Mouse (Mus musculus) lung, postnatal 25 days (tissue): Measurements from ENCODE around the gene Zfp786.
"Not testable (repeated sequence)": the region's sequence is repeated elsewhere in the genome, so short reads cannot be mapped to it uniquely, and the experiment has no call there.

Experiments used
- DNase-seq: peaks from one replicate; pipeline ENCODE4 v3.0.0; 2022; ENCODE audit warnings: low spot score

The Zfp786 gene

DNA sequence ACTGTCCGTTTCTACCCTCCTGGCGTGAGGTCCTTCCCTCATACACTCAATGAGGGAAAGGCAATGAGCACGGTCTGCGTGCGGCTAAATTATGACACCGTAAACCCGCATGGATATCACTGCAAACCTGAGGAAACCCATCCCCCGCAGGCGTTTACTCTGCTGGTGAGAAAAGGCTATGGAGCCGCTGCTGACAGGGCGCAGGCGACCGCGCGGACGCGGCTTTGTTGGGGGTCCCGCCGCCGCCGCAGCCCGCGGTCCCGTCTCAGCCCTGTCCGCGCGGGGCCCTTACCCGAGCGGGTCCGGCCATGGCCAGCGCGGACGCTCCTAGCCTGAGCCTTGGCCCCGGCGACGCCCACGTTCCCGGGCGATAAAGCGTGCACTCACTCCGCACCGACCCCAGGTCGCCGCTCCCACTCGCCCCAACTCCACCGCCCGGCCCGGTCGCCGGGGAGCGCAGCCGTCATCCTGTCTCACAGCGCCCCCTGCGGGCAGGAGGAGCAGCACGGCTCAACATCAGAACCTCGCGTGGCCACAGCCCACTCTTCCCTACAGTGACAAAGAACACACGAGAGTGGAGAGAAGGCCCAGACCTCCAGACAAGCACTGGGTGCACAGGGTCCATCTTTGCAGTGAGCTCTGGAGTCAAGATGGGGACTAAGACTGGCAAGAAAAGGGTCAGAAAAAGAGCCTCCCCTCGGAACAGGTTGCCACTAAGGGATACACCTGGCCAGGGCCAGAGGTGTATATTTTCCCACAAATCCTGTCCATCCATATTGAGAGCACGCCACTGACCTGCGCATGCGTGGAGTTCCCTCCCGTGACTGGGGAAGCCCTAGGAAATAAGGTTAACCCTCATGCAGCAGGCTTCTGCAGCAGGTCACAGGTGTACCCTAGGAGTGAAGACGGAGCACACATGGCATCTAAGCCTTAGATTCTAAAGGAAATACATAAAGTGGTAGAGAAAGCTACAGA is at the start of gene Zfp786:
Gene Zfp786, minus strand, starts transcription at position 764 of the 975 bp plus-strand sequence.
- peak; percentile 93 for DNase-seq

DNA sequence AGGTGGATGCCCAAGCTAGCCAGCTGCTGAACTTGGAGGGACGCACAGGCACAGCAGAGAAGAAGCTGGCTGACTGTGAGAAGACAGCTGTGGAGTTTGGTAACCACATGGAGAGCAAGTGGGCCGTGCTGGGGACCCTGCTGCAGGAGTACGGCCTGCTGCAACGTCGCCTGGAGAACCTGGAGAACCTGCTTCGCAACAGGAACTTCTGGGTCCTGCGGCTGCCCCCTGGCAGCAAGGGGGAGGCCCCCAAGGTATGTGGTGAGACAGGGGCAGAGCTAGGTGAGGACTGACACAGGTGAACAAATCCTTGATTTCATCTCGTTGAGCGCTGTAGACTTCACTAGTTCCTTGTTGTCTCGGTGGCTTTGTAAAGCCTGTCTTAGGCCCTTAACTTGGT is 49.5 kb upstream of the Zfp786 start:
- no peak for DNase-seq

DNA sequence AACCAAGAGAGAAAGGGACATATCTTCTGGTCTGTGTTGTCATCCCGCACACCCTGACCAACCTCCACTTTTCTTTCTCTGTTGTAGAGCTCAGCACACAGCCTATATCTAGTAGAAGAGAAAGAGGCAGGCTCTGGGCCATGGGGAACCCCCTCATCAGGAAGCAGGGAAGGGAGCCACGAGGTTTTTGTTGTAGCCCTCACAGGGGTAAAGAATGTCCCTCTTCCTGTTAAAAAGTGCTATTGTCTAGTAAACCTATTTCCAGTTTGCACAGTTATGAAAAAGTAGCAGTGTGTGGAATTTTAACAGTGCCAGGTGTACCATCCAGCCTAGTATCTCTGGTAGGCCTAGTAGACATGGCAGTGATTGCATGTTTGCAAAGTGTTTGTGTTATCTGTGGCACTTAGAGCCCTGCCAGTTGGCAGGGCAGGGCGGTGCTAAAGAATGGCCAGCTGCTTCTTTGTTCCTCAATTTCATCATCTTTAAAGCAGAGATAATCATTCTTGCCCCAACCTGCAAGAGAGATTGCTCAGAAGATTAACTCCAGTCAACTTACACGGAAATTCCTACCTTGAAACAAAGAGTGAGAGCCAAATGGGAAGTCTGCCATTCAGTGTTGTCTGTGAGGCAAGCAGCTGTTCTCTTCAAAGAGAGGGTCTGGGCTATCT is 48.5 kb upstream of the Zfp786 start:
- no peak for DNase-seq

DNA sequence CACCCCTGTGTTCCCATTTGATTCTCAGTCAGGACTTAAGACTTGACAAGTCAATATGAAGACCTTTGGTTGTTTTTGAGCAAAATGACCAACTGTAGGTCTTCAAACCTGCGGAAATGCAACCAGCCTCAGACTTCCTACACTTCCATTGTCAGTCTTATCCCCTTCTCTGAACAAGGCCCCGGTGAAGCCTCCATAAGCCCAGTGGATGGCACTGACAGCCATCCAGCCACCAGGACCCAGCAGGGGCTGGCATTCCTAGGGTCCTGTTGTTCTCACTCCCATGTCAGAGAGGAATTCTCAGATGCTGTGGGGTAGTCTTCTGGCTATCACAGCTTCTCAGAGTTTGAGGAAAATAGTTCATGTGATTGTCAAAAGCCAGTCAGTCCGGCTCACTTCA is 47.9 kb upstream of the Zfp786 start:
- DNase-seq = no peak

DNA sequence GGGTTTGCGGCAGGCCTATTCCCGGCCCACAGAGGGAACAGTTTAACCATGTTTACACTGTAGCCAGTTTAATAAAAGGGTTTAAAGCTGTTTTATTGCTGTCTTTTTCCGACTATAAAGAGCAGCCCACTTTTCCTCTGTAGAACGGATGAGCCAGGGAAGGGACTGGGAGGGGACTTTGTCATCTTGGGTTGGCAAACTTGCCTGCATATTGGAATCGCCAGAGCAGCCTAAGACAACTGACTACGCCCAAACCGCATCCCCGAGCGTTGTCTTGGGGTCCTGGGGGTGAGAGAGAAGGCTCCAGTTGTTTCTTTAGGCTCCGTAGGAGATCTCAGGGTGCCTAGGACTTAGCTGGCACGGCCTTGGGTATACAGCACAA is 47.5 kb upstream of the Zfp786 start:
- DNase-seq = no peak

DNA sequence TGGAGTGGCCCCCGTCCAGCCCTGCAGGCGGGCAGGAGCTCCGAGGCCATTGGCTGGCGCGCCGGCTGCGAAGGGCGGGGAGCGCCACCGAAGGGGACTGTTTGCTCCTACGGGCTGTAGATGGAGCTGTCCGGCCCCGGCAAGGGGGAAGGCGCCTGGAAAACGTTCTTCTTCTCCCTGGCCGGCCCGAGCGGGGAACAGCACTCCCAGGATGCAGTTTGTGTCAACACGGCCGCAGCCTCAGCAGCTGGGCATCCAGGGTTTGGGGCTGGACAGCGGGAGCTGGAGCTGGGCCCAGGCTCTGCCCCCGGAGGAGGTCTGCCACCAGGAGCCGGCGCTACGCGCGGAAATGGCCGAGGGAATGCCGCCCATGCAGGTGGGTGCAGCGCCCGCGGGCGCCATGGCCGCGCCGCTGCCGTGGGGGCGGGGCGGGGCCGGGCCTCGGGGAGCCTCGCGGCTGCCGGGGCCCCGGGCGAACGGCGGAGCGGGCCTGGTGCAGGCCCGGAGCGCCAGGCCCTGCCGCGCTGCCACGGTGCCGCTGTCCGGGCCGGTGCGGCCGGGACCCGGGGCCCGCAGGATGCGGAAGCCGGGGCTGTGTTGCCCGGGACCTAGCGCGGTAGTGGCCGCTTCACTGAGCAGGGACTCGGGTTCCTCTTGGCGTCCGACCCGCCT is 46.9 kb upstream of the Zfp786 start:
- peak; percentile 93 for DNase-seq

DNA sequence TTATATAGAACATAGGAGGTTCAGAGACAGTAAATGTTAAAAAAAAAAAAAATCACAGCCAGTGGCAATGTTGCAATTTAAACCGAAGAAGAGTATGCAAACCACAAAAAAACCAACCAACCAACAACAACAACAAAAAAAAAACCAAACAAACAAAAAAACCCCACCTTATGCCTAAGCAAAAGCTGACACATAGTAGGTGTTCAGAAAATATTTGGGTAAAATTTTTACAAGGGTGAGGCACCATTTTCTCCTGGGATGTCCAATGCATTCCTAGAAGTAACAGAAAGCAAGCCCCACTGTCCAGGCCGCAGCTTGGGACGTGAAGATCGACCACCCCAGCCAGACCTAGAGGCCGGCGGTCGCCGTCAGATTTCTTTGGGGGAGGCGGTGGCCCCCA is 46.4 kb upstream of the Zfp786 start, which contains the start of gene Zfp282:
Gene Zfp282, plus strand, starts transcription at position 147 of the 400 bp plus-strand sequence.
- no peak for DNase-seq

DNA sequence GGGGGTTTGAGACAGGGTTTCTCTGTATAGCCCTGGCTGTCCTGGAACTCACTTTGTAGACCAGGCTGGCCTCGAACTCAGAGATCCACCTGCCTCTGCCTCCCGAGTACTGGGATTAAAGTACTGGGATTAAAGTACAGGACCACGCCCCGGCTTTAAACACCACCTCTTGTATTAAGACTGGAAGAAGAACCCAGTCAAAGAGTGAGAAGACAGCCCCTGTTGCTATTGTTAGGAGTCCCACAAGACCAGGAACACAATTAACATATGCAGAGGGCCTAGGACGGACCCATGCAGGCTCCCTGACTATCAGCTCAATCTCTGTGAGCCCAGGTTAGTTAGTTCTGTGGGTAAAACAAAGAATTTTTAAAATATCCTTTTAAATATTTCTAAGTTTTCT is 41.6 kb upstream of the Zfp786 start:
- no peak for DNase-seq

DNA sequence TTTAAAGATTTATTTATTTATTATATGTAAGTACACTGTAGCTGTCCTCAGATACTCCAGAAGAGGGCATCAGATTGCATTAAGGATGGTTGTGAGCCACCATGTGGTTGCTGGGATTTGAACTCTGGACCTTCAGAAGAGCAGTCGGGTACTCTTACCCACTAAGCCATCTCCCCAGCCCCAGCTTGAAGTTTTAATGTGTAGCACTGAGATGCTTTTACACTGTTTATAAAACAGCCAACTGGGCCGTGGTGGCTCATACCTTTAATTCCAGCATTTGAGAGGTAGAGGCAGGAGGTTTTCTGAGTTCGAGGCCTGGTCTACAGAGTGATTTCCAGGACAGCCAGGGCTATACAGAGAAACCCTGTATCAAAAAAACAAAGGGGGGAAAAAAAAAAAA is 27.1 kb upstream of the Zfp786 start:
- DNase-seq = not testable (repeated sequence)

DNA sequence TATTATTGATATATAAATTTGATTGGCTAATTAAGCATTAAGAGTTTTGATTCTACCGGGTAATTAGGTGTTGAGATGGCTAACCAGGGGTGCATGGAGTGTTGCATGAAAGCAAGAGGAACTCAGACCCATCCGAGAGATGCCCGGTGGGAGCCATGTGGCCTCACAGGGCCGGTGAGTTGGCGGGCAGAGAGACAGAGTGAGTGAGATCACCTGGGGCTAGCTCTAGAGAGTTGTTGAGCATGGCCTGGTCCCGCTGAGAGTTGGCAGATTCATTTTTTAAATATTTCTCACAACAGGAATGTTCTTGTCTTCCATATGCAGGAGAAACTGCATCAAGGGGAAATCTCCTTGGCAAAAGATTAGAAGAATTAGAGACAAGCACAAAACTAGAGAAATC is 26.6 kb upstream of the Zfp786 start:
- DNase-seq = no peak

DNA sequence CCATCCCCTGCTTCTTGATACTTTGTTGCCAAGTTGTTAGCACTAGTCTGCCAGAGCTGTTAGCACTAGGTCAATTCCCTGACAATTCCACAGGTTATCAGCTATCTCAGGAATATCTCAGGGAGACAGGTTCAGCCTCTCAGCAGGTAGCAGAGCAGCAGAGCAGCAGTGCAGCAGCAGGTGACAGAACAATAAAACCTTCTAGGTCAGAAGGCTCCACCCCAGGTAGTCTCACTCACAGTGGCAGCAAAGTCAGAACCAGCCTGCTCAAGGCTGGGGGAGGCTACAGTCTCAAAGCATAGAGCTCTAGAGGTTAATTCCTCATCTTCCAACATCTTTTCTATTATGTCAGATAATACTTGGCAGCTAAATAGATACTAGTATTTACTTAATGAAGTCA is 15.1 kb upstream of the Zfp786 start:
- no peak for DNase-seq

DNA sequence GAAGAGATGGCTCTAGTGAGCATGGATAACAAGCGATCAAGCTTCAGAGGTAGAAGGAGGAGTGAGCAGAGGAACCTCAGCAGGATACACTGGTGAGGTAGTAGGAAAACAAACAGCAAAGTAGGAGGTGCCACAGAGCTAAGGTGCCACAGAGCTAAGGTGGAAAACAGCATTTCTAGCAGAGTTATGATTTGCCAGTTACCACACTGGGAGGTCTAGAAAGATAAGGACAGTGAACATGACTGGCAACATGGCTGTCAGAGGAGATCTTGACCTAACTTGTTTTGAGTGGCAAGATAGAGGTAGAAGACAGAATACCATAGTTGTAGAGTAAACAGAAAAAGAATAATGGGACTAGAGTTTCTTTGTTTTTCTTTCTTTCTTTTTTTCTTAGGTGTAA is 11.7 kb upstream of the Zfp786 start:
- DNase-seq = no peak

DNA sequence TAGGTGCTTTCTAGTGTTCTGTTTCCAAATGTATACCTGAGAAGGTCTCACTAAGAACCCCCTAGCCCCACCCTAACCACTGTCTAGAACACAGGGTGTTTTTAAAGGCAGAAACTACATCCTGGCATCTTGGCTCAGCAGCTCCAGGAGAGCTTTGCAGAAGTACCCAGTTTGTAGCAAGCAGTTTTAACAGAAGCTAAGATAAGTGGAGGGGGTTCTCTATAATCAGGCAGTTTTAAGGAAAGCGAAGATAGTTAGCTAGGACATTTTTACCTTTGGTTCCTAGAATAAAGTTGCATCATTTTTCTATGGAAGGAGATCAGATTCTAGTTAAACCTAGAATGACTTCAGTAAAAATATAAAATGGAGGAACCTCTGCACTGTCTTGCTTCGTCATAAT is 11.2 kb upstream of the Zfp786 start:
- no peak for DNase-seq

DNA sequence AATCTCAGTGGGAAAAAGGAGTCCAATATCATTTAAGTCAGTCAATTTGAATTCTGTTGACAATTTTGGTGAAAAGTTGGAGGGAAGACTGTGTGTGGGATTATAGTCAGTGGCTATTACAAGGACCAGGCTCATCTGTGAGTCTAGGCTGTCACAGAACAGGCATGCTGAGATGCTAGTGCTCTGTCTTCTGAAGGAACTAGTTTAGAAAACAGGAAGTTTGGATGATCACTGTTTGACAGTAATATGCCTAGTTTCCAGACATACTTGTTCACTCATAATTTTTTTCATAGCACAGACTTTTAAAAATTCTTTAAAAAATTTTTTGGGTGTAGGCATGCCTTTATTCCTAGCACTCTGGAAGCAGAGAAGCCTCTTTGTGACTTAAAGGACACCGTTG is 10.4 kb upstream of the Zfp786 start:
- DNase-seq = no peak

DNA sequence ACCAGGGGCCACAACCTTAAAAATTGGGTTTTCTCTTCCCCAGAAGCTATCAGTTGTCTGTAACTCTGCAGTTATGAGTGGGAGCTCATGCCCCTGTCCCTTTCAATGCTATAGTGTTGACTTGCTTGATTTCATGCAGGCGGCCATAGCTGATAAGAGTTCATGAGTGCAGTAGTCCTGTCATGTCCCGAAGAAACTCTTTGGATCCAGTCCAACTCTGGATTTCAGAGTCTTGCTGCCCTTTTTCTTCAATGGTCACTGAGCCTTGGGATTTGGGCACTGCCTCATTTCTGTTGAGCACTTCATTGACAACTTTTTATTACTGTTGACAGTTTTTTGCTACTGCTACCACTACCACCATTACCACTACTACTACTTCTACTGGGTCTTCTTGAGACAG is 7.0 kb upstream of the Zfp786 start:
- DNase-seq = no peak

DNA sequence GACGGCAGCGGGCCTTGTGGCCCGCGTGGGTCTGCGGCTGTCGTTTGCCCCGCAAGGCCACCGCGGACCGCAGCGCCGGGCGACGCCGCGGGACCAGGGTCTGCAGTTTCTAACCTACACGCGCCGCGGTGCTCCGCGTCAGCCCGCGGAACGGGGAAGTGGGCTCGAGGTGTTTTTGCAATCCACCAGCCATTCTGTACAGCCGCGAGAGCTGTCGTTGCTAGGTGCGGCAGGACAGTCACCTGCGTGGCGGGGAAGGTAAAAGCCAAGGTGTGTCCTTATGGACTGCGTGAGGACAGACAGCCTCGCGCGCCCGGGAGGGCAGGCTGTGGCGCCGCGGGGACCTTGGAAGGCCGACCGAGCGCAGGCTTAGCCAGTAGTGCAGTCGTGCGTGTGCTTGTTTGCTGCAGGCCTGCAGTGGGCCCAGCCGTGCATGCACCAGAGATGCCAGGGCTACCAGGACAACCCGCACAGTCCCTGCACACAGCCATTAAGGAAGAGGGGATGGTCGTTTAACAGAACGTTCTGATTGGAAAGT is 5.4 kb upstream of the Zfp786 start:
- peak; percentile 33 for DNase-seq

DNA sequence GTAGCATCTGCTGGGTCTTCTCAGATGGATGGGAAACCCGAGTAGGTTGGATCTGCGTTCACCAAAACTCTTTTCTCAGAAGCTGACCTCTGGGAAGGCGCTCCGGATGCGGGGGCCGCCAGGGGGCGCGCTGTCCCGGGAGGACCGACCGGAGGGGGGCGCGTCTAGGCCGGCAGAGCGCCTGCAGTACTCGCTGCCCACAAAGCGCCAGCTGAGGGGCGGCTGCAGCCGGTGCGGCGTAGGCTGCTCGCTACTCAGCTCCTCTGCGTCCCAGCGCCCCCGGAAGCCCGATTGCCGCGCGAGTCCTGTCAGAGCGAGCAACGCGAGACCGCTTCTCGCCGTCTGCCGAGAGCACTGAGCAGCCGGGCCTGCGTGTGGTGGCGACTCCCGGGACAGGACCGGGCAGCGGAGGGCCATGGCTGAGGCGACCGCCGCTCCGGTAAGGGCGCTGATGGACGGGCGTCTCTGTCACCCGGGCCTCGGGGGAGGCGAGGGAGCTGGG is 4.9 kb upstream of the Zfp786 start, which contains the start of gene Zfp398:
Gene Zfp398, plus strand, starts transcription at position 180 of the 502 bp plus-strand sequence.
- DNase-seq = peak; percentile 95

DNA sequence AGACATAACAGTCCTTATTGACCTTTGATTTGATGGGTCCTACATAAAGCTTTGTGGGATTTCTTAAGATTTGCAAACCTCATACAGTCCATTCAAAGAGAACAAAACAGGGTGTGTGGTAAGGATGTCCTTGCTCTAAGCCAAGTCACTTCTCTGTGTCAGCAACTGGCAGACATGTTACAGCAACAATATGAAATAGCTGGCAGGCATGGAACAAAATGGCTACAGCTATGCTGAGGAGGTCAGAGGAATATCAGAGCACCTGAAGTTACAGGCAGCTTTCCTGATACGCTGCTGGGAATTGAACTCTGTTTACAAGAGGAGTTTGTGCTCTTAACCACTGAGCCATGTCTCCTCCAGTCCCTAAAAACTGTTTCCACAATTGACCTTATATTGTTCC is 1.6 kb upstream of the Zfp786 start:
- no peak for DNase-seq

DNA sequence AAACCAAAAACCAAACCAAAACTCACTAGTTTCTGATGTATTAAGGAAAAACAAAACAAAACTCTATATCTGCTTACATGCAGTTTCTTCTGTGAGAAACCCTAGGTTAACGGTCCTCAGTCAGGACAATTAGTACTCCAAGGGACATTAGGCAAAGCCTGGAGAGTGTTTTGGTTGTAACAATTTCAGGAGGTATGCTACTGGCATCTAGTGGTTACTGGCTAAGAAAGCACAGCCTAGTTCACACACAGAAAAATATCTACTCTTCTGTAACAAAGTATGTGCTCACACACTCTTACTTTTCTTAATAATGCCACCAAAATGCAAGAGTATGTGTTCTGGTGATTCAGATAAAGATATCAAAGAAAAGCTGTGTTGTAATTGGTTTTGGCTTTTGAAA is 1.7 kb downstream of the Zfp786 start:
- DNase-seq = peak; percentile 45

DNA sequence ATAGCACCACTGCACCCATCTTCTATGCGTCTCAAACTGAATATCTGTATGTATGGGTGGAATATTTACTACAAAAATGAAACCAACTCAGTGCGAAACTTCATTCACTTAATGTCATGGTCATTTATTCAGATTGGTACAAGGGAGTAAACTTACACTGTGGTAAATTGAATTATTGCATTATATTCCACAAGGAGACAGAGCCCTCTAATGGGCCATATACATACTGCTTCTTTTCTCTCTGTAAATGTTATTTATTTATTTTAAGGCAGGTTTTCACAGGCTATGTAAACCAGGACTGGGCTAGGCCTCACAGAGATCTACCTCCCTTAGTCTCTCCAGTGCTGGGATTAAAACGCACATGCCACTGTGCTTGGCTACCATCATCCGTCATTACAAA is 3.2 kb downstream of the Zfp786 start:
- no peak for DNase-seq

DNA sequence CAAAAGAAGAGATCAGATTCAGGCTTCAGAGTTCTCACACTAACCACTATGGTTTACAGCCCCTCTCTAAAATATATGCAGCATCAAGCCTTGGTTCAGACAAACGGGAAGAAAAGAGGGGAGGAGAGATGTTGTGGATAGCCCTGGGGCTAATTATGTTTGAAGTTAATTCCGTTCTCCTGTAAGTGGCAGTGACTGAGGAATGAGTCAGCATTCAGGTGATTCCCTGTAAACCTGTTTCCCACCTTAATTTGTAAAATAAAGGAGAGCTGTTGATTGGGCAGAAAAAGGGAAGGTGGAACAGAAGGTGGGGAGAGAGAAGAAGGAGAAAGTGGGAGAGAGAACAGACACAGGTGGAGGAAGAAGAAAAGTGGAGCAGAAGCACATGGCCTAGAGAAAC is 6.4 kb downstream of the Zfp786 start:
- DNase-seq = no peak

DNA sequence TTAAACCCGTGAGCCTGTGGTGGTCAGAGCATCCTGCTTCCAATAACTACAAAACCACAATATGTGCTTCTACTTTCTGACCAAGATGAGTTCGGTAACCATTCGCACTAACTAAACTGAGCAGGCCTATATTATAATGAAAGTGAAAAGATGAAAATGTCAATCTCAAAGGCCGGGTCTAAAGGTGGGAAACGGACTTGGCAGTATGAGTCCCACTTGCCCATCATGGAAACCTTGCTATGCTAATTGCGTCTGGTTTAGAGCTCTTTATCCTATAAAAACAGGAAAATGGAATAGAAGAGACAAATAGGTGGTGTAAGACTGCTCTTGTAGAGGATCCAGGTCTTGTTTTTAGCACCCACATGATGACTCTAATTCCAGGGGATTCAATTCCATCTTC is 8.9 kb downstream of the Zfp786 start:
- no peak for DNase-seq
